Mouse (Mus musculus) heart, adult 10 weeks (tissue): ENCODE measurements around the gene Krt28. TPM values are rescaled to one million over a fixed set of nuclear protein-coding genes. Genes with fewer than 3 reads are reported as not detected.

Source experiments
- polyA plus RNA-seq: library from polyadenylated mRNA; stranded (reverse); fragments of 350-450 nt; fragmentation: Illumina TruSeq; extraction: RNeasy Lipid Tissue Mini Kit (QIAGEN cat#74804); gene quantifications from one replicate; pipeline ENCODE4 v1.2.3, GENCODE M21; 2014; ENCODE audit warnings: low read depth, low replicate concordance

Gene Krt28
- not detected for polyA plus RNA-seq

DNA sequence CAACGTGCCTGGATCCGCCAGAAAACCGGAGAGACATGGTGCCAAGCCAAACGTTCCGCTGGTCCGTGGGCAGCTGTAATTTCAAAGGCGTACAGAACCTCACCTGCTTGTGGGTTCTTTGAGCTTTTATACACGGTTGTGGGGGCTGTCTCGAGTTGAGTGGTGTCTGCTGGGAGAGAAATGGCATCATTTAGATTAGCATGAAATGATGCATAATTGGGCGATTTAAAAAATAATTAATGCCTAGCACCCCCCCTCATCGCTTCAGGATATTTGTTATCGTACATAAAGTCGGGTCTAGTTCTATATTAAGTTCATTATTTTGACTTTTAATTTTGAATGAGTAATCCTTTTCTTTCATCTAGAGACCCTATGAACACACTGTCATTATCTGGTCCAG, at the start of gene Krt28:
Gene Krt28, minus strand, starts transcription at position 101 of the 400 bp plus-strand sequence.

DNA sequence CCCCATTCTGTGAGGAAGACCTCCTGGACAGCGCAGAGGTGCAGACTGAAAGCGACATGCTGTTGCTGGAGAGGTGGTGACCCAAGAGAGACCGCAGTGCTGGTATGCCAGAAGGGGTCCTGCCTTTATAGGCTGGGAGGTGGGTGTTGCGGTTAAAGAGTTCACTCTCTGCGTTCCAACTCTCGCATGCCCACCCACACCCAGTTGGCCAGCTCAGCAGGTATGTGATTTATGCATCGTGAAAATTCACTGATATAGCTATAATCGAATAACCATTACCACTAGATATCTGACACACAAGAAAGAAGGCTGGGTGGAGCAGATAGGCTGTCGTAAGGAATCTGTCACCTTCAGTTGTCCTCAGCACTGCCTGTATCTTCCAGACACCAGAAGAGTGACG, 47.5 kb upstream of the Krt28 start, which contains the start of gene Krt12:
Gene Krt12, minus strand, starts transcription at position 101 of the 400 bp plus-strand sequence.

DNA sequence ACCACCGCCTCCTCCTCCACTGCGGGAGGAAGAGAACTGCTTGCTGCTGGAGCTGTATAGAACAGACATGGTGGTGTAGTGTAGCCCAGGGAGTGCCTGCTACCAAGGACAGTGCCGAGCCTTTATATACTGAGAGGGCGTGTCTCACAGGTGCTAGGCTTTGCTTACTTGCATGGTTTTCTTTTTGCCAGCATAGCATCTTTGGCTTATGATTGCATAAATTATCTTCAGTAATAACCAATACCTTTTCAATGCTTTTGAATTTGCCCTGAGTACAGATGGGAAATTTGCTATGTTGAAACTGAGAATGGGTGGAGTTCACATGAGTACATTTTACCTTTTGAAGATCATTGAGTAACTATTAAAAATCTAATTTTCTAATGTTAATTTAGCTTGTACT, 14.6 kb upstream of the Krt28 start, which contains the start of gene Krt10:
Gene Krt10, minus strand, starts transcription at position 101 of the 400 bp plus-strand sequence.

DNA sequence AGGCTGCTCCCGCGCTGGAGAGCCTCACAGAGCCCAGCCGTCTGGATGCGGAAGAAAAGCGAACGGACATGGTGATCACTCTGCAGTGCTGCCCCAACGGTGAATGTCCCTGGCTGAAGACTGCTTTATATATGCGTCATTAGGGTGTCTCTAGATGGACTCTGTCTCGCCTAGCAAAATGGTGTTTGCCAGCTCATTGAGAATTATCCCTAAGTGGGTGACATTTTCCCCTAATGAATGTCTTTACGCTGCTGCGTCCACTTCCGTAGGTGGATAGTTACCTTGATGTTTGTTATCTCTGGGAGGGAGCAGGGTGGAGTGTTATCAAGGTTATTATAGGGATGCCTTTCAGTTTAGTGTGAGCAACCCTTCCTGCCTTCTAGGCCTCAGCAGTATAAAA, 23.7 kb downstream of the Krt28 start, which contains the start of gene Krt27:
Gene Krt27, minus strand, starts transcription at position 101 of the 400 bp plus-strand sequence.

DNA sequence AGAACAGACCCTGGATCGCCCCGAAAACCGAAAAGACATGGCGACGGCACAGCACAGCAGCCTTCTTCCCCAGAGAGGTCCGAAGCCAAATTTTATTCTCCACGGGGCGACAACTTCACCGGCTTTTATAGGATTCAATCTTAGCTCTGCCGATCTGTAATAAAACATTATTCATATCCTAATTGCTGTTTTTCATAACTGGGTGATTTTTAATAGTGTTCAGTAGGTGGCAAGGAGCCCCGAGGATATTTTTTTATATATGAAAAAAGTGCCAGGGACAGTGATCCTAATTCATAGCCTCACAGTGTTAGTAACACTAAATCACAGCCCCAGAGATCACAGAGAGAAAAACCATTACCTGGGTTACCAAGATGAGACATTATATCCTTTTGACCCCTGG, 36.8 kb downstream of the Krt28 start, which contains the start of gene Krt26:
Gene Krt26, minus strand, starts transcription at position 101 of the 400 bp plus-strand sequence.

DNA sequence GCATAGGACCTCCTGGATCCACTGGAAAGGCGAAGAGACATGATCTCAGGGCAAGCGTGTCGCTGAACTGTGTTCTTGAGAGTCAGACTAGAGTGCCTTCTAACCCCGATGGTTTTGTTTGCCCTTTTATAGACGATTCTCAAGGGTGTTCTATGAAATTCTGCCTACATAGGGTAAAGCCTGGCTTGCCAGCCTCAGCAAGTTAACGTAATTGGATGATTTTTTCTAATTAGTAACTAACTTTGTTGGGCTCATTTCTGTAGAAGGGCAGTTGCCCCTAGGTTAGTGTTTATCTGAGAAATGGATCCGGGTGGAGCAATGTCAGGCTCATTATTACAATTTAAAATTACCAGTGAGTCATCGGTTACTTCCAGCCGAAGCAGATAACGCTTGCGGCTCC, 51.9 kb downstream of the Krt28 start, which contains the start of gene Krt25:
Gene Krt25, minus strand, starts transcription at position 101 of the 400 bp plus-strand sequence.

Other genes starting within 250 kb of the Krt28 start
- gene Ccr7, start 219.8 kb downstream of the Krt28 start, polyA plus RNA-seq, result 0.52 TPM
- 75.9 TPM for gene Smarce1, start 143.9 kb downstream of the Krt28 start, polyA plus RNA-seq
- gene Krt222, start 130.8 kb downstream of the Krt28 start, polyA plus RNA-seq, result 20.8 TPM
- gene Krt24, start 89.6 kb downstream of the Krt28 start, polyA plus RNA-seq, result not detected
- gene Krt25, start 52.0 kb downstream of the Krt28 start, polyA plus RNA-seq, result not detected
- not detected for gene Krt26, start 36.9 kb downstream of the Krt28 start, polyA plus RNA-seq
- not detected for gene Krt27, start 23.8 kb downstream of the Krt28 start, polyA plus RNA-seq
- gene Krt10, start 14.5 kb upstream of the Krt28 start, polyA plus RNA-seq, result 4.5 TPM
- gene Krt12, start 47.4 kb upstream of the Krt28 start, polyA plus RNA-seq, result not detected
- 0.31 TPM for gene Krt20, start 63.2 kb upstream of the Krt28 start, polyA plus RNA-seq
- gene Krt23, start 118.2 kb upstream of the Krt28 start, polyA plus RNA-seq, result not detected
- not detected for gene Krt39, start 146.4 kb upstream of the Krt28 start, polyA plus RNA-seq
- gene Krt40, start 168.3 kb upstream of the Krt28 start, polyA plus RNA-seq, result not detected
- not detected for gene Krtap3-3, start 176.0 kb upstream of the Krt28 start, polyA plus RNA-seq
- gene Krtap3-2, start 181.9 kb upstream of the Krt28 start, polyA plus RNA-seq, result not detected
- not detected for gene Gm11939, start 184.6 kb upstream of the Krt28 start, polyA plus RNA-seq
- not detected for gene Krtap3-1, start 191.7 kb upstream of the Krt28 start, polyA plus RNA-seq
- not detected for gene Krtap1-5, start 206.1 kb upstream of the Krt28 start, polyA plus RNA-seq
- not detected for gene Krtap1-4, start 208.8 kb upstream of the Krt28 start, polyA plus RNA-seq
- not detected for gene Krtap1-3, start 216.4 kb upstream of the Krt28 start, polyA plus RNA-seq
- not detected for gene Krtap9-3, start 223.2 kb upstream of the Krt28 start, polyA plus RNA-seq
- gene Gm11938, start 228.4 kb upstream of the Krt28 start, polyA plus RNA-seq, result not detected
- gene Gm11937, start 235.3 kb upstream of the Krt28 start, polyA plus RNA-seq, result not detected
- not detected for gene Krtap2-4, start 239.9 kb upstream of the Krt28 start, polyA plus RNA-seq
- not detected for gene Gm11562, start 245.5 kb upstream of the Krt28 start, polyA plus RNA-seq